Mouse (Mus musculus) limb, embryonic 11.5 days (tissue): ENCODE results near the gene Eif2d. TPM values are rescaled to one million over a fixed set of nuclear protein-coding genes. Genes with fewer than 3 reads are reported as not detected.

Source experiments
- ATAC-seq: fragments of 200-750 bp; cut with Nextera tagmentation; 2 replicates; pipeline ENCODE4 v1.8.0; 2017; ENCODE audit warnings: low read depth; ENCODE audit not compliant: insufficient number of reproducible peaks, low FRiP score, low TSS enrichment
- DNase-seq: peaks from one replicate; pipeline ENCODE4 v3.0.0-alpha.2; 2015; ENCODE audit warnings: low spot score
- H3K27ac ChIP-seq: fragments of 300-500 bp; sonication (generic); replicated peaks from 2 replicates; pipeline ENCODE4 v1.5.1; 2014; ENCODE audit warnings: low read depth, mild to moderate bottlenecking, low read length
- H3K27me3 ChIP-seq: fragments of 300-500 bp; sonication (generic); 2 replicates; pipeline ENCODE4 v1.6.1; 2014; ENCODE audit warnings: mild to moderate bottlenecking, low read length, mixed read lengths; ENCODE audit not compliant: control insufficient read depth, insufficient read depth
- H3K36me3 ChIP-seq: fragments of 300-500 bp; sonication (generic); 2 replicates; pipeline ENCODE4 v1.6.1; 2014; ENCODE audit warnings: mild to moderate bottlenecking, low read length, moderate library complexity, mixed read lengths; ENCODE audit not compliant: control insufficient read depth, insufficient read depth
- H3K4me1 ChIP-seq: fragments of 300-500 bp; sonication (generic); 2 replicates; pipeline ENCODE4 v1.6.1; 2014; ENCODE audit warnings: low read length, mixed read lengths; ENCODE audit not compliant: control insufficient read depth, insufficient read depth
- H3K4me2 ChIP-seq: fragments of 300-500 bp; sonication (generic); 2 replicates; pipeline ENCODE4 v1.6.1; 2014; ENCODE audit warnings: low read depth, mild to moderate bottlenecking, moderate library complexity; ENCODE audit not compliant: severe bottlenecking
- H3K4me3 ChIP-seq: fragments of 300-500 bp; sonication (generic); 2 replicates; pipeline ENCODE4 v1.5.1; 2014; ENCODE audit warnings: low read depth, low read length
- H3K9ac ChIP-seq: fragments of 300-500 bp; sonication (generic); 2 replicates; pipeline ENCODE4 v1.6.1; 2014; ENCODE audit warnings: mild to moderate bottlenecking, low read length
- H3K9me3 ChIP-seq: fragments of 300-500 bp; sonication (generic); 2 replicates; pipeline ENCODE4 v1.6.1; 2016; ENCODE audit warnings: low read length; ENCODE audit not compliant: control insufficient read depth
- WGBS: fragments of 180-500 bp; shearing (Covaris S2); extraction: QIAGEN DNeasy Blood & Tissue Kit; methylation state at CpG from one replicate; pipeline ENCODE4 v1.1.7; 2014; 5-methylcytosine and 5-hydroxymethylcytosine counted together
- polyA plus RNA-seq: library from polyadenylated mRNA; unstranded; fragments of >200 nt; fragmentation: Nextera tagmentation; extraction: Ambion mirVana; gene quantifications from 2 replicates; pipeline ENCODE4 v1.2.1, GENCODE M21; 2014

Gene Eif2d
- polyA plus RNA-seq, 1 experiment from 2014 or later, result 72.3 TPM

- DNase-seq (no peak), ATAC-seq (no peak)
- 78% methylated on average over 8 of the region's 8 CpGs for WGBS
- no peak overlapping the region for H3K27ac ChIP-seq
- no peak overlapping the region for H3K4me3 ChIP-seq
- no peaks in the 10 kb centered on the region for H3K27me3 ChIP-seq
- H3K4me1 ChIP-seq, result no peaks in the 10 kb centered on the region
- H3K36me3 ChIP-seq, result no peaks in the 10 kb centered on the region
- H3K9me3 ChIP-seq, result no peaks in the 10 kb centered on the region
- H3K9ac ChIP-seq, result no peak overlapping the region
- H3K4me2 ChIP-seq, result no peak overlapping the region
Measured at GRCm38 (mm10) chr1:131184956-131185660, 32.1 kb downstream of the Eif2d start.

GRCm38 (mm10) chr1:131185821-131186506 lies 33.0 kb downstream of the Eif2d start:
- DNase-seq (no peak), ATAC-seq (no peak)
- Histone ChIP-seq H3K4me3 (no peak overlapping the region), H3K9ac (no peak overlapping the region), H3K4me1 (no peaks in the 10 kb centered on the region), H3K27ac (no peak overlapping the region), H3K27me3 (no peaks in the 10 kb centered on the region), H3K9me3 (no peaks in the 10 kb centered on the region), H3K36me3 (no peaks in the 10 kb centered on the region), H3K4me2 (no peak overlapping the region)
- WGBS, result 70% methylated on average over 13 of the region's 13 CpGs

- DNase-seq, result no peak
Measured at GRCm38 (mm10) chr1:131186995-131187394, 34.0 kb downstream of the Eif2d start.

GRCm38 (mm10) chr1:131187856-131188255 lies 34.9 kb downstream of the Eif2d start:
- WGBS, result 94% methylated on average over 5 of the region's 5 CpGs
- no peaks in the 10 kb centered on the region for H3K4me1 ChIP-seq

More at GRCm38 (mm10) chr1:131186995-131187394, 34.0 kb downstream of the Eif2d start:
- H3K4me2 ChIP-seq, result no peak overlapping the region
- 79% methylated on average over 6 of the region's 6 CpGs for WGBS
- no peaks in the 10 kb centered on the region for H3K36me3 ChIP-seq
- no peak overlapping the region for H3K4me3 ChIP-seq
- no peak overlapping the region for H3K9ac ChIP-seq
- H3K27ac ChIP-seq, result no peak overlapping the region
- no peaks in the 10 kb centered on the region for H3K4me1 ChIP-seq
- ATAC-seq, result no peak
- H3K27me3 ChIP-seq, result no peaks in the 10 kb centered on the region
- no peaks in the 10 kb centered on the region for H3K9me3 ChIP-seq

GRCm38 (mm10) chr1:131188655-131189054 lies 35.7 kb downstream of the Eif2d start:
- whole genome bisulfite sequencing, result 95% methylated on average over 5 of the region's 5 CpGs
- Histone ChIP-seq H3K27ac (no peak overlapping the region), H3K36me3 (no peaks in the 10 kb centered on the region), H3K9ac (no peak overlapping the region), H3K4me1 (no peaks in the 10 kb centered on the region), H3K27me3 (no peaks in the 10 kb centered on the region), H3K9me3 (no peaks in the 10 kb centered on the region), H3K4me2 (no peak overlapping the region), H3K4me3 (no peak overlapping the region)
- ATAC-seq (no peak), DNase-seq (no peak)

More at GRCm38 (mm10) chr1:131187856-131188255, 34.9 kb downstream of the Eif2d start:
- Histone ChIP-seq H3K9ac (no peak overlapping the region), H3K27ac (no peak overlapping the region), H3K27me3 (no peaks in the 10 kb centered on the region), H3K4me3 (no peak overlapping the region), H3K4me2 (no peak overlapping the region), H3K9me3 (no peaks in the 10 kb centered on the region), H3K36me3 (no peaks in the 10 kb centered on the region)
- ATAC-seq (no peak), DNase-seq (no peak)

- no peak overlapping the region for H3K4me3 ChIP-seq
- ATAC-seq, result no peak
- no peaks in the 10 kb centered on the region for H3K9me3 ChIP-seq
- 35% methylated on average over 3 of the region's 3 CpGs for WGBS
- no peaks in the 10 kb centered on the region for H3K36me3 ChIP-seq
- DNase-seq, result no peak
- no peak overlapping the region for H3K4me2 ChIP-seq
- no peak overlapping the region for H3K27ac ChIP-seq
- no peak overlapping the region for H3K9ac ChIP-seq
- H3K4me1 ChIP-seq, result 0 out of 2 replicates have a peak, but pooled peaks cover 5% of the 10 kb centered on the region
- H3K27me3 ChIP-seq, result no peaks in the 10 kb centered on the region
Measured at GRCm38 (mm10) chr1:131193746-131194145, 40.8 kb downstream of the Eif2d start.

- WGBS, result 87% methylated on average over 7 of the region's 7 CpGs
- Histone ChIP-seq H3K36me3 (no peaks in the 10 kb centered on the region), H3K9ac (no peak overlapping the region), H3K27ac (no peak overlapping the region), H3K27me3 (no peaks in the 10 kb centered on the region), H3K4me1 (peaks cover 5% of the 10 kb centered on the region), H3K9me3 (no peaks in the 10 kb centered on the region), H3K4me3 (no peak overlapping the region), H3K4me2 (no peak overlapping the region)
- DNase-seq (no peak), ATAC-seq (no peak)
Measured at GRCm38 (mm10) chr1:131195653-131196052, 42.7 kb downstream of the Eif2d start.

GRCm38 (mm10) chr1:131196107-131196506 lies 43.1 kb downstream of the Eif2d start:
- WGBS, result 68% methylated on average over 2 of the region's 2 CpGs
- ATAC-seq (no peak), DNase-seq (no peak)
- Histone ChIP-seq H3K4me1 (peaks cover 5% of the 10 kb centered on the region), H3K4me2 (no peak overlapping the region), H3K36me3 (no peaks in the 10 kb centered on the region), H3K9me3 (no peaks in the 10 kb centered on the region), H3K4me3 (no peak overlapping the region), H3K9ac (no peak overlapping the region), H3K27me3 (no peaks in the 10 kb centered on the region), H3K27ac (no peak overlapping the region)
